18 mouse cellular contexts compared by ENCODE assay signal in genomic region chr17:94287612-94288159, GRCm38 (mm10).
"Had no signal": no experiment of that assay in that cellular context is flagged by ENCODE, and none has a peak within 500 bp of the region (broad histone marks: within the 10 kb centered on the region; RNA-seq: fewer than 3 reads in every experiment).

No protein-coding gene starts in this region.

- H3K9me3 ChIP-seq: limb, embryonic 12.5 days; limb, embryonic 15.5 days; midbrain, embryonic 12.5 days; neural tube, embryonic 12.5 days had no signal

- H3K4me1 ChIP-seq: limb, embryonic 12.5 days; limb, embryonic 15.5 days; midbrain, embryonic 12.5 days; neural tube, embryonic 12.5 days had no signal

- H3K27me3 ChIP-seq: limb, embryonic 12.5 days; limb, embryonic 15.5 days; midbrain, embryonic 12.5 days; neural tube, embryonic 12.5 days had no signal

- ATAC-seq: liver, postnatal 0 days; lung, postnatal 0 days; midbrain, embryonic 16.5 days had no signal

- H3K4me2 ChIP-seq: limb, embryonic 12.5 days; limb, embryonic 15.5 days; liver, embryonic 11.5 days; lung, embryonic 14.5 days; midbrain, embryonic 12.5 days; neural tube, embryonic 12.5 days had no signal

- DNase-seq: kidney, postnatal 14 days; kidney, postnatal 4 days; left cerebral cortex, postnatal 4 days; liver, postnatal 0 days; lung, embryonic 14.5 days; retina, postnatal 1 day; right cerebral cortex, postnatal 25 days; thymus, adult 18-20 months; thymus, postnatal 36 days had no signal

- H3K4me3 ChIP-seq: limb, embryonic 12.5 days; limb, embryonic 15.5 days; midbrain, embryonic 12.5 days; neural tube, embryonic 12.5 days had no signal

- H3K27ac ChIP-seq: limb, embryonic 12.5 days; limb, embryonic 15.5 days; liver, embryonic 14.5 days; macrophage; midbrain, embryonic 12.5 days; neural tube, embryonic 12.5 days had no signal

- H3K36me3 ChIP-seq: limb, embryonic 12.5 days; limb, embryonic 15.5 days; midbrain, embryonic 12.5 days; neural tube, embryonic 12.5 days had no signal

- H3K9ac ChIP-seq: limb, embryonic 12.5 days; limb, embryonic 15.5 days; liver, embryonic 14.5 days; liver, postnatal 0 days; lung, embryonic 14.5 days; midbrain, embryonic 12.5 days; neural tube, embryonic 12.5 days had no signal
